Mouse (Mus musculus) ES-E14 (cell line): ENCODE results near the gene Cers2. TPM values are rescaled to one million over a fixed set of nuclear protein-coding genes. Genes with fewer than 3 reads are reported as not detected.

ENCODE experiments used
- DNase-seq: peaks from one replicate; pipeline ENCODE4 v3.0.0-alpha.2; 2013; ENCODE audit warnings: low read depth, low spot score
- H3K27ac ChIP-seq: 2 replicates; pipeline ENCODE4 v1.5.1; 2012; ENCODE audit warnings: low read depth, mild to moderate bottlenecking, low read length, moderate library complexity, mixed read lengths; ENCODE audit not compliant: poor library complexity, insufficient read depth, severe bottlenecking
- H3K36me3 ChIP-seq: 2 replicates; pipeline ENCODE4 v1.6.1; 2012; ENCODE audit warnings: mild to moderate bottlenecking, low read length, moderate library complexity, mixed read lengths; ENCODE audit not compliant: control insufficient read depth, poor library complexity, insufficient read depth, severe bottlenecking
- H3K4me1 ChIP-seq, 2 experiments: fragments of 150-350 bp in 1 of 2; sonication (generic) in 1 of 2; 2 replicates each; pipeline ENCODE4 v1.6.1; 2012; ENCODE audit warnings: low read length in 2 of 2, mild to moderate bottlenecking in 1 of 2, mixed read lengths in 1 of 2; ENCODE audit not compliant: control insufficient read depth in 2 of 2, insufficient read depth in 2 of 2, poor library complexity in 1 of 2
- H3K4me3 ChIP-seq, 2 experiments: fragments of 150-350 bp in 1 of 2; sonication (generic) in 1 of 2; 2 replicates each; pipeline ENCODE4 v1.5.1; 2012; ENCODE audit warnings: low read length in 2 of 2, low read depth in 1 of 2, mild to moderate bottlenecking in 1 of 2, mixed read lengths in 1 of 2; ENCODE audit not compliant: insufficient read depth in 1 of 2, poor library complexity in 1 of 2, severe bottlenecking in 1 of 2
- H3K9ac ChIP-seq: 2 replicates; pipeline ENCODE4 v1.6.1; 2012; ENCODE audit warnings: low read depth, mild to moderate bottlenecking, low read length, mixed read lengths; ENCODE audit not compliant: poor library complexity, insufficient read depth, severe bottlenecking
- H3K9me3 ChIP-seq: fragments of 150-350 bp; sonication (generic); 2 replicates; pipeline ENCODE4 v1.6.1; 2012; ENCODE audit warnings: low read depth, mild to moderate bottlenecking, low read length; ENCODE audit not compliant: control insufficient read depth, insufficient read depth
- CHD2 ChIP-seq: IDR thresholded peaks from 2 replicates; pipeline ENCODE4 v1.6.1; 2014; ENCODE audit warnings: mild to moderate bottlenecking, low read depth, low read length, inconsistent platforms
- HCFC1 ChIP-seq: IDR thresholded peaks from 2 replicates; pipeline ENCODE4 v1.6.1; 2012; ENCODE audit warnings: low read length, inconsistent platforms, borderline replicate concordance; ENCODE audit not compliant: insufficient read depth
- MAFK ChIP-seq: IDR thresholded peaks from 2 replicates; pipeline ENCODE4 v1.6.1; 2014; ENCODE audit warnings: mild to moderate bottlenecking, low read depth, low read length, inconsistent platforms; ENCODE audit not compliant: insufficient read depth
- ZC3H11A ChIP-seq: IDR thresholded peaks from 2 replicates; pipeline ENCODE4 v1.6.1; 2012; ENCODE audit warnings: low read depth, mild to moderate bottlenecking, inconsistent platforms, low read length, borderline replicate concordance
- ZNF384 ChIP-seq: IDR thresholded peaks from 2 replicates; pipeline ENCODE4 v1.6.1; 2012; ENCODE audit warnings: low read depth, low read length, inconsistent platforms
- in situ Hi-C, 2 experiments: fragments of 600-800 bp; cut with MboI; formaldehyde crosslinking; loops; one replicate each; pipeline ENCODE4 v1.15.1; 2025; ENCODE audit warnings: low sequenced_read_pairs in 2 of 2, inconsistent platforms in 1 of 2; ENCODE audit not compliant: unreplicated experiment in 2 of 2
- total RNA-seq: library from RNA; depleted of rRNA; stranded (reverse); fragments of 300-350 nt; gene quantifications from 2 replicates; pipeline ENCODE4 v1.2.3, GENCODE M21; 2012; rRNA removed

The Cers2 gene
- 87.6 and 101 TPM in 2 replicates for total RNA-seq

DNA sequence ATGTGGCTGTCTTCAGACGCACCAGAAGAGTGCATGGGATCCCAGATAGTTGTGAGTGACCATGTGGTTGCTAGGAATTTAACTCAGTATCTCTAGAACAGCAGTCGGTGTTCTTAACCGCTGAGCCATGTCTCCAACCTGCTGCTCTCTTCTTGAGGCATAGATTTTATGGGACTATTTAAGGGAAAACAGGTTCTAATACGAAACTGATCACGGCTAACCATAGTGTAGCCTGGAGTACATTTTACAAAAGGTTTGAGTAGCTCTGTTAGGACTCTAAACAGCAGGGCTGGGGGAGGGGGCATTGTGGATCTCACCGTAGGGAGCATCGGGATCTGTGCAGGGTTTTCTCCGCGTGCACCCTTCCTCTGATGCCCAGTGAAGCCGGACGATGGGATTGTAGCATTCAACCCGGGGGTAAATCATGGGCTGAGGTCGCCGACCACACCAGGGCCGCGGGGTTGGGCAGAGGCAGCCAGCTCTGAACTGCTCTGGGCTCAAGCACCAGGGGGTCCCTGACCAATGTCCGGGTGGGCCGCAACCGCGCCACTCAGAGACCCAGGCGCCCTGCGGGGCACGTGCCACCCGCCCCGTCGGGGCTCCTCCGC is at the start of gene Cers2:
Gene Cers2, plus strand, starts transcription at position 306 of the 608 bp plus-strand sequence.
- no peaks in the 10 kb centered on the region for H3K36me3 ChIP-seq
- TF ChIP-seq ZNF384 (no peak), ZC3H11A (no peak), HCFC1 (no peak), CHD2 (no peak)
- peak within 1 kb of the TSS; percentile 80 for H3K27ac ChIP-seq
- peaks cover 8 to 10% of the 10 kb centered on the region in 2 experiments; a peak in 2 of 4 replicates for H3K4me1 ChIP-seq
- H3K9ac ChIP-seq, result peak within 1 kb of the TSS; percentile 94
- in situ Hi-C loops, result no loop called here
- DNase-seq, result no peak
- H3K9me3 ChIP-seq, result no peaks in the 10 kb centered on the region; the same call in 1 of the 2 replicates
- peak within 1 kb of the TSS; percentile 91 to 93 for H3K4me3 ChIP-seq

DNA sequence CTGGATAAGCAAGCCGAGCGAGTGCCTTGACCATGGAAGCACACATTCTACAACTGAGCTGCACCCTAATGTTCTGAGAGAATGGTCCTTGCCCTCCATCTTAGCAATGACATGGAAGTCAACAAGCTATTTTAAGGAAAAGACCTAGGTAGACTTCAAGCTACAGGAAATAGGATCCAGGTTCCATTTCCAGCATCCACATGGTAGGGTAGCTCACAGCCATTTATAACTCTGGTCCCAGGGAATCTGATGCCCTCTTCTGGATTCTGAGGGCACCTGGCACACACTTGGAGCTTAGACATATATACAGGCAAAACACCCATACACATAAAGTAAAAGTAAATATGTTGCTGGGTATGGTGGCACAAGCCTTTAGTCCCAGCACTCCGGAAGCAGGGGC is 48.5 kb upstream of the Cers2 start:
- in situ Hi-C loops, result no loop called here
- no peak overlapping the region for H3K27ac ChIP-seq
- no peak overlapping the region for H3K4me3 ChIP-seq
- no peaks in the 10 kb centered on the region for H3K9me3 ChIP-seq
- TF ChIP-seq ZNF384 (no peak), MAFK (no peak), HCFC1 (no peak), ZC3H11A (no peak), CHD2 (no peak)
- peaks cover 5 to 15% of the 10 kb centered on the region in 2 experiments; a peak in 3 of 4 replicates for H3K4me1 ChIP-seq
- H3K9ac ChIP-seq, result no peak overlapping the region
- DNase-seq, result no peak
- H3K36me3 ChIP-seq, result peaks cover 20% of the 10 kb centered on the region

DNA sequence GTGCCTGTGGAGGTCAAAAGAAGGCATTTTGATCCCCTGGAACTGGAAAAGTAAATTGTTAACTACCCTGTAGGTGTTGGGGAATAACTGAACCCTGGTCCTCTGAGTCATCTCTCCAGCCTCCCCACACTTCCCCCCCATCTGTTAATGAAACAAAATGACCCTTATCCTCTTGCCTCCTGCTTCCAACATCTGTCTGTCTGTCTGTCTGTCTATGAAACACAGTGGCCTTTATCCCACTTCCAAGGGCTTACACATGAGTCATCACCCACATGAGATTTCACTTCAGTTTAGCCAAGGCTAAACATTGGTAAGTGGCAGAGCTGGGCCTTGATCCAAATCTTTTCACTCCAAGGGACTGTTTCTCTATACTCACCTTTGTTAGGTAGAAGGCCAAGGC is 46.7 kb upstream of the Cers2 start:
- in situ Hi-C loops, result no loop called here
- Histone ChIP-seq H3K36me3 (peaks cover 19% of the 10 kb centered on the region), H3K9ac (no peak overlapping the region), H3K27ac (no peak overlapping the region), H3K4me1 (peaks cover 9 to 21% of the 10 kb centered on the region in 2 experiments), H3K9me3 (no peaks in the 10 kb centered on the region), H3K4me3 (no peak overlapping the region)
- no peak for DNase-seq
- no peak for TF ChIP-seq CHD2

DNA sequence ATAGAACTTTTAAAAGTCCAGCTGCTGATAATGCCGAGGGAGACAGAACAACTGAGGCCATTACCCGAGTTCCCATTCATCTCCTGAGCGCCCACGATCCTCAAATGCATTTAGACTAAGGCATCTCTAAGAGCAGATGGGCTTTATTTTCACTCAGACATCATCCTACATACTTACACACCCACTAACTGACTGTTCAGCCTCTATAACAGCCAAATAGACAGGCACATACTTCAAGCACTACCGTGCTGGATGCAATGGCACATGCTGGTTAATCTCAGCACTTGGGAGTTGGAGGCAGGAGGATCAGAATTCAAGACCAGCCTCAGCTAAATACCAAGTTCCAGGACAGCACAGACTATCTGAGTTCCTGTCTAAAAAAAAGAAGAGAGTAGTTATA is 44.8 kb upstream of the Cers2 start:
- Histone ChIP-seq H3K36me3 (peaks cover 13% of the 10 kb centered on the region), H3K27ac (peak overlapping the region; percentile 24; the same call in 1 of the 2 replicates), H3K9ac (peak overlapping the region; percentile 48; the same call in 1 of the 2 replicates), H3K4me3 (0 out of 4 replicates have a peak overlapping the region, but pooled peaks of 1 of the 2 experiments have one; percentile 5), H3K4me1 (peaks cover 9 to 28% of the 10 kb centered on the region in 2 experiments), H3K9me3 (no peaks in the 10 kb centered on the region)
- in situ Hi-C loops, result no loop called here
- TF ChIP-seq MAFK (no peak), HCFC1 (no peak), CHD2 (no peak), ZC3H11A (no peak)
- no peak for DNase-seq

DNA sequence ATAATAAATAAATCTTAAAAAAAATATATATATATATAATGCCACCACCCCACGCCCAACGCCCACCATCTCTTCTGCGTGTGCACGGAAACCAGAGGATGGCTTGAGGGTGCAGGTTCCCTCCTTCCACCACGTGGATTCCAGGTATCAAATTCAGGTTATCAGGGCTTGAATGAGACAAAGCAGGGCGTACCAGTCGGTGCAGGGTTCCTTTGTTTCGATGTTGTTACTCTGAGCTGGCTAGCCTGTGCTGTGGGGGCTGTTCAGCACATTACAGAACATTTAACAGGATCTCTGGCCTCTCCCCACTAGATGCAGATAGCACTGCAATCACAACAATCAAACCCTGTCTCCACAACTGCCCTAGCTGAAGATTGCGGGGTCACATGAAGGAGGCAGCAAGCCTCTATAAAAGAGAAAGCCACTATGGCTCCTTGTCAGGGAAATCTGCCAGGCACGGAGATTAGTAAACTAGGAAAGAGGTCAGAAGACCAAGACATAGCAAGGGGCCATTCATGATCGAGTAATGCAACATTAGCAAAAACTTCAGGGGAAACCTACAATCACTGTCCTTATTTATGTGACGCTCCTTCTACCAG is 43.7 kb upstream of the Cers2 start:
- no peak for DNase-seq
- no peak for TF ChIP-seq ZNF384
- TF ChIP-seq MAFK, result no peak
- TF ChIP-seq HCFC1, result no peak
- Histone ChIP-seq H3K9me3 (no peaks in the 10 kb centered on the region), H3K36me3 (peaks cover 11% of the 10 kb centered on the region), H3K4me3 (0 out of 4 replicates have a peak overlapping the region, but pooled peaks of 1 of the 2 experiments have one; percentile 11), H3K9ac (peak overlapping the region; percentile 20; the same call in 1 of the 2 replicates), H3K27ac (peak overlapping the region; percentile 56), H3K4me1 (peaks cover 9 to 31% of the 10 kb centered on the region in 2 experiments)
- in situ Hi-C loops, result no loop called here
